Comparison of ENCODE assay signal across 8 mouse cellular contexts in the genomic region with DNA sequence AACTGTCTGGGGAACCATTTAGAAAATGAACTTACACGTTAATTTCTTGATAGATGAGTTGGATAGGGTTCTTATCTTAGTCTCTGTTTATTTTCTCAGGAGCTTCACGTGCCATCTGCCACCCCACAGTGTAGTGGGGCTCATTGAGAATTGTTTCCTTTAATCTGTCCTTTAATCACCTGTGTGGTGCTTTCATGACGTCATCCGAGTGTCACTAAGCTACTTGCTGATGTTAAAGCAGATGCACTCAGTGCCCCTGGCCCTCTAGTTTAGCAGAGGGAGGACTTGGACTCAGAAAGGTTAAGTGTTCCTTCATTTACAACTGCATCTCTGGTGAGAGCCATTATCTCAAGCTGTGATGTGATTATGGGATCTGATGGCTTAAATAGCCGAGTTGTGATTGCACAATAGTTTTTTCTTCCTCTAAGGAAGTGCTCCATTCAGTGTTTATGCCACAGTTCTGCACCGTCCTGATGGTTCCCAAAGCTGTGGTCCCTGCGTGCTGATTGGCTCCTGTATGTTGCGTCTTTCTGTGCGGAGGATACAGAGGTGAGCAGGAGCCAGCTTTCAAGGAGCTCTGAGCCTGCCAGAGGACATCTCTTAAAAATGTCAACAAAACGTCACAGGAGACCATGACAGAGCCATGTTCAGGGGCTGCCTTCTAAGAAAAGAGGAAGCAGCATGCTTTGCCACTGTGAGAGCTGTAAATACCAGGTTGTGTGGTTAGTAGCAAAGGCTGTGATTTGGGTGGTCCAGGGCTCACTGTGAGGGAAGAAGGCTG. TPM values are rescaled to one million over a fixed set of nuclear protein-coding genes. Genes with fewer than 3 reads are reported as not detected.
DNase-seq lines count a peak whose midpoint lies in the region; ATAC-seq and TF ChIP-seq lines count a peak whose summit lies in the region.

No protein-coding gene starts in this region.

- TF ChIP-seq RAD21 in MEL (IDR thresholded peaks at IDR 0.05; ENCODE audit: low read depth, low read length) = no peak

- TF ChIP-seq POLR2A in MEL (IDR thresholded peaks at IDR 0.05; ENCODE audit: control insufficient read depth in 1 of 2, insufficient read depth in 1 of 2, low read depth in 1 of 2, low read length in 2 of 2, poor library complexity in 1 of 2) = no peak

- H3K4me1 ChIP-seq in MEL (ENCODE audit: control insufficient read depth in 1 of 2, insufficient read depth in 2 of 2, low read length in 2 of 2) = peaks cover 7 to 22% of the 10 kb centered on the region in 2 experiments
- peaks cover 16% of the 10 kb centered on the region for H3K4me1 ChIP-seq in forebrain, postnatal 0 days (ENCODE audit: insufficient read depth)
- H3K4me1 ChIP-seq in liver, embryonic 15.5 days (replicated peaks) = peaks cover 45% of the 10 kb centered on the region

- H3K9ac ChIP-seq in MEL (ENCODE audit: control insufficient read depth, low read depth, low read length, poor library complexity, severe bottlenecking) = no peak overlapping the region
- H3K9ac ChIP-seq in forebrain, postnatal 0 days = peak overlapping the region; percentile 100
- no peak overlapping the region for H3K9ac ChIP-seq in liver, embryonic 15.5 days

- H3K27me3 ChIP-seq in MEL (ENCODE audit: control insufficient read depth in 1 of 2, insufficient read depth in 2 of 2, low read length in 2 of 2) = no peaks in the 10 kb centered on the region
- H3K27me3 ChIP-seq in forebrain, postnatal 0 days (ENCODE audit: insufficient read depth, low read length) = no peaks in the 10 kb centered on the region
- H3K27me3 ChIP-seq in liver, embryonic 15.5 days = peaks cover 42% of the 10 kb centered on the region

- H3K9me3 ChIP-seq in MEL (replicated peaks; ENCODE audit: insufficient read depth, low read length) = no peaks in the 10 kb centered on the region
- H3K9me3 ChIP-seq in forebrain, postnatal 0 days (ENCODE audit: low read length) = no peaks in the 10 kb centered on the region
- H3K9me3 ChIP-seq in liver, embryonic 15.5 days (replicated peaks) = no peaks in the 10 kb centered on the region

- H3K79me2 ChIP-seq in MEL (ENCODE audit: control insufficient read depth, insufficient read depth, low read length, poor library complexity) = peaks cover 34% of the 10 kb centered on the region

- H3K36me3 ChIP-seq in MEL (ENCODE audit: control insufficient read depth in 1 of 2, insufficient read depth in 2 of 2, low read length in 2 of 2) = peaks cover 0 to 24% of the 10 kb centered on the region in 2 experiments; a peak in 2 of 4 replicates
- no peaks in the 10 kb centered on the region for H3K36me3 ChIP-seq in forebrain, postnatal 0 days (ENCODE audit: insufficient read depth)
- no peaks in the 10 kb centered on the region for H3K36me3 ChIP-seq in liver, embryonic 15.5 days (replicated peaks)

- H3K4me3 ChIP-seq in MEL (ENCODE audit: control insufficient read depth in 1 of 2, insufficient read depth in 1 of 2, low read depth in 2 of 2, low read length in 2 of 2) = no peak overlapping the region
- peak overlapping the region; percentile 94 for H3K4me3 ChIP-seq in forebrain, postnatal 0 days (ENCODE audit: low read depth, low read length)
- H3K4me3 ChIP-seq in liver, embryonic 15.5 days (replicated peaks) = peak overlapping the region; percentile 3; the same call in 1 of the 2 replicates

- ATAC-seq in forebrain, postnatal 0 days = no peak
- no peak for ATAC-seq in liver, embryonic 15.5 days (ENCODE audit: insufficient read depth)

- no peak for TF ChIP-seq EP300 in MEL (IDR thresholded peaks at IDR 0.05; ENCODE audit: low read depth in 1 of 2, low read length in 2 of 2)

- H3K4me2 ChIP-seq in forebrain, postnatal 0 days (ENCODE audit: low read depth) = peak overlapping the region; percentile 59
- peak overlapping the region; percentile 28 for H3K4me2 ChIP-seq in liver, embryonic 15.5 days

- no peak for TF ChIP-seq CTCF in MEL (IDR thresholded peaks at IDR 0.05 in 2 of 3, conservative IDR thresholded peaks at IDR 0.05 in 1 of 3; ENCODE audit: control insufficient read depth in 1 of 3, insufficient read depth in 1 of 3, low read depth in 2 of 3, low read length in 3 of 3, poor library complexity in 1 of 3, severe bottlenecking in 1 of 3)
- TF ChIP-seq CTCF in forebrain, postnatal 0 days (IDR thresholded peaks at IDR 0.05; ENCODE audit: low read depth) = no peak

- no peak overlapping the region for H3K27ac ChIP-seq in MEL (ENCODE audit: control insufficient read depth, low read depth, low read length)
- H3K27ac ChIP-seq in forebrain, postnatal 0 days (ENCODE audit: low read depth, low read length) = no peak overlapping the region
- no peak overlapping the region for H3K27ac ChIP-seq in liver, embryonic 15.5 days (replicated peaks)

- DNase-seq in heart, adult 11 months = peak; percentile 95
- no peak for DNase-seq in heart, adult 8-10 months (ENCODE audit: low spot score)
- peak; percentile 73 for DNase-seq in MEL (ENCODE audit: low read depth, low spot score)
- DNase-seq in forebrain, postnatal 0 days = no peak
- peak; percentile 33 for DNase-seq in retina, embryonic 14.5 days (ENCODE audit: low spot score)
- no peak for DNase-seq in kidney, postnatal 10 days
- DNase-seq in c-Kit-positive CD71-positive TER-119-positive erythroid progenitor cells, embryonic 14.5 days (ENCODE audit: low spot score) = no peak

- 26% methylated on average over 10 of the region's 10 CpGs for WGBS in forebrain, postnatal 0 days
- WGBS in liver, embryonic 15.5 days (ENCODE audit: insufficient replicate concordance) = 23% methylated on average over 10 of the region's 10 CpGs

TF ChIP-seq in MEL, 35 proteins besides CTCF, POLR2A, EP300 and RAD21:
- peak; percentile 68; the same call in 1 of the 2 replicates for TF ChIP-seq RCOR1 (IDR thresholded peaks at IDR 0.05; ENCODE audit: low read depth, low read length)
- no peak for TF ChIP-seq NELFE (IDR thresholded peaks at IDR 0.05; ENCODE audit: low read depth, low read length)
- TF ChIP-seq BHLHE40 (IDR thresholded peaks at IDR 0.05; ENCODE audit: borderline replicate concordance, low read depth, low read length) = peak; percentile 71; the same call in 1 of the 2 replicates
- peak; percentile 50; the same call in 1 of the 2 replicates for TF ChIP-seq SIN3A (IDR thresholded peaks at IDR 0.05; ENCODE audit: low read length)

RNA-seq across cellular contexts. Expression of a gene that starts 3.0 kb away (rescaled TPM):
- total RNA-seq in heart, adult 8-10 months (2022) = 10 to 100 TPM; 19.1 to 25.3 (median 21.9) TPM
- 15.4 and 17.8 TPM in 2 replicates for total RNA-seq in MEL (2012; rRNA removed)
- 10 to 100 TPM; 13.9 to 68.9 TPM for polyA plus RNA-seq in MEL (2012; ENCODE audit: insufficient read depth in 1 of 2, insufficient read length in 2 of 2, low read depth in 1 of 2, low replicate concordance in 2 of 2, missing spikeins in 1 of 2)
- total RNA-seq in forebrain, postnatal 0 days (2014; rRNA removed) = 29.3 and 40.6 TPM in 2 replicates
- polyA plus RNA-seq in forebrain, postnatal 0 days (2015; fragmentation: Nextera tagmentation; extraction: Ambion mirVana) = 4.7 and 8.3 TPM in 2 replicates
- polyA plus RNA-seq in liver, embryonic 15.5 days (2015; fragmentation: Nextera tagmentation; extraction: Ambion mirVana) = 2.4 and 2.5 TPM in 2 replicates

Comparison
In these comparisons a context has a peak if more than half of its experiments do, and no peak if none do; other contexts are left out.
1. DNase-seq: peak in heart, adult 11 months (single experiment), MEL (single experiment) and retina, embryonic 14.5 days (single experiment); none in heart, adult 8-10 months (single experiment), forebrain, postnatal 0 days (single experiment), kidney, postnatal 10 days (single experiment) and c-Kit-positive CD71-positive TER-119-positive erythroid progenitor cells, embryonic 14.5 days (single experiment).
2. H3K4me3 ChIP-seq: peak in forebrain, postnatal 0 days (single experiment) and liver, embryonic 15.5 days (single experiment); none in MEL (0 of 2).